Mouse (Mus musculus) telencephalon, adult 2 months (tissue): ENCODE data around the gene Nt5c2.

Experiments used
- DNase-seq: peaks from one replicate; pipeline ENCODE4 v3.0.0-alpha.2; 2011; ENCODE audit warnings: low read depth, low spot score

Nt5c2 gene

GRCm38 (mm10) chr19:46848381-46849268 lies 166.3 kb downstream of the Nt5c2 start:
- DNase-seq, result no peak

- no peak for DNase-seq
These were observed 168.5 kb downstream of the Nt5c2 start for GRCm38 (mm10) chr19:46846459-46846858.

DNA sequence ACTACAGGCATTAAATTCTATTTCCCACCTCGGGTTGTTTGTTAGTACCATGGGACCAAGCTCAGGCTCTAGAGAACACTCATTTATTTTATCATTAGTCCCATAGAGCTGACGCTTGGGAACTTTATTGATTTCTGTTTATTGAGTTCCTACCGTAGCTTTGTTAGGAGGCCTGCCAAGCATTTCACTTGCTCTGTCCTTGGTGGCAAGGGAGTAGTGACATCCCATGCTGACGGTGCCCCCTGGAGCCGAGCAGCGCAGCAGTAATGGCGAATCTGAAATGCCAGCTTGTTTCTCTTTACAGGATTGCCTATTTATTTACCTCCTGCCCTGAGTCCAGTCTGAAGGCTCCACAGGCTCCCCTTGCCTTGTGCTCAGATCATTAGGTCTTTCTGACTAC lies 168.9 kb downstream of the Nt5c2 start:
- no peak for DNase-seq

- no peak for DNase-seq
These were observed 171.9 kb downstream of the Nt5c2 start for GRCm38 (mm10) chr19:46843030-46843429.

DNA sequence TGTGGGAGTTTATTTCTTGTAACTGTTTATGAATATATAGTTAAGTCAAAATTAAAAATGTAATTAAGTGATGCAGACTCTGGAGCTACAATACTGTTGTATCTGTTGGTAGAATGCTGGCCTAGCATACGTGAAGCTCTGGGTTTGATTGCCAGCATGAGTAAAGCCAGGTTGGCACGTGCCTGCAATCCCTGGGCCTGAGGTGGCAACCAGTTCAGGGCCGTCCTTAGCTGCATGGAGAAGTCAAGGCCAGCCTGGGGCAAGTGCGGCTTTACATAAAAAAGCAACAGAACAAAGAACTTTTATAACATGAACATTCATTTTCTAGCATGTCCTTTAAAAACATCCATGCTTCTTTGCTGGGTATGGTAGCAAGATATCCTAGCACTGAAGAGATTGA lies 173.9 kb downstream of the Nt5c2 start:
- DNase-seq, result no peak

GRCm38 (mm10) chr19:46837290-46838079 lies 177.5 kb downstream of the Nt5c2 start:
- no peak for DNase-seq

DNA sequence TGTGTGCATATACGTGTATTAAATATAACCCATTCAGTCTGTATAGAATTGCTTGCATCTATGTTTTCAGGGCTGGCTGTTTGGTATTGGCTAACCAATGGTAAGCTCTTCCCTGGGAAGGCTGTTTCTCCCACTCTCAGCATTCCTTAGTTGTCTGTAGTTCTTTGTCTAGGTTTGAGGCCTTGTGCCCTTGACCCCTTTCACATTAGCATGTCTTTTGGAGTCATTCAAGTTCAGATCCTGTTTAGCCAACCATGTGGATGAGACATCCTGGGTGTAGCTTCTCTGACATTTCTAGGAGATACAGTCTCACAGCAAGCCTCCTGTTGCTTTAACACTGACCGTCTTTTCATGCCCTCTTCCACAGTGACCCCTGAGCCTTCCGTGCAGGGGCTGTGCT lies 178.9 kb downstream of the Nt5c2 start:
- DNase-seq, result no peak

DNA sequence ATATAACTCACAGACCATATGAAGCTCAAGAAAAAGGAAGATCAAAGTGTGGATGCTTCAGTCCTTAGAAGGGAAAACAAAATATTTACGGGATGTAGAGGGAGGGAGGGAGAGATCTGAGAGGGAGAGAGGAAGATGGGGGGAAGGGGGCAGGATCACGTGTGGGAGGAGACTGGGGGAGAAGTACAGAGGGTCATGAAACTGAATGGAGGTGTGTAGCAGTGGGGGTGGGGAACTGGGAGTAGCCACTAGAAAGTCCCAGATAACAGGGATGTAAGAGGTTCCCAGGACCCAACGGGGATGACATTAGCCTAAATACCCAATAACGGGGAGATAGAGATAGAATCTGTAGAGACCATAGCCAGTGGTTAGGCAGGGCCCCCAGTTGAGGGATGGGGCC lies 179.6 kb downstream of the Nt5c2 start:
- DNase-seq, result no peak

GRCm38 (mm10) chr19:46834301-46834700 lies 180.7 kb downstream of the Nt5c2 start:
- peak; percentile 62 for DNase-seq
